Mouse (Mus musculus) spleen, postnatal 36 days (tissue): ENCODE results near the gene Vmn2r113.
"Not testable (repeated sequence)": the region's sequence is repeated elsewhere in the genome, so short reads cannot be mapped to it uniquely, and the experiment has no call there.

Source experiments
- DNase-seq, 2 experiments: peaks; one replicate each; pipeline ENCODE4 v3.0.0; 2022; ENCODE audit warnings: low spot score in 2 of 2, mixed read lengths in 1 of 2

Gene Vmn2r113

GRCm38 (mm10) chr17:22942684-22943083, at the start of gene Vmn2r113:
Vmn2r113 (plus strand) TSS chr17:22942984.
- not testable (repeated sequence) for DNase-seq
